In the genomic region with DNA sequence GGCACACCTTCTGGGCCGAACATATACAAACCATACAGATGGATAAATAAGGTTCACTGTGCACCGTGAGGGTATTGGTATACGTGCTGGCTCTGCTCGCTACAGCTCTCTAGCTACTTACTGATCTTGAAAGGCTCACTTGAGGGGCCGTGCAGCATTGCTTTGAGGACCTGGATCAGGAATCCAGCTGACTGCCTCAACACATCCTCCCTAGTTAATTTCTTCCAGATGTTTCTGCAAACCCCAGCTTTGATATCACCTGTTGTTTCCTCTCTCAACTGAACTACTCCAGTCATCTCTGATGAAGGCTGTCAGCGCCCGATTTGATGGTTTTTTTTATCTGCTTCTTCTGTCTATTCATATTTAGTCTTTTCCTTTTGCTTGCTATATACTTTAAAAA, we compare ENCODE assay signal across 20 mouse cellular contexts.
DNase-seq lines count a peak whose midpoint lies in the region; ATAC-seq lines count a peak whose summit lies in the region.
"Had no signal": no experiment of that assay in that cellular context is flagged by ENCODE, and none has a peak within 500 bp of the region (broad histone marks: within the 10 kb centered on the region; RNA-seq: fewer than 3 reads in every experiment).

No protein-coding gene starts in this region.

- ATAC-seq in CD4-positive, CD25-positive, alpha-beta regulatory T cell, adult 4 months: no peak
- ATAC-seq: activated CD4-positive, CD25-positive, alpha-beta regulatory T cell, adult 4 months; forebrain, embryonic 14.5 days; forebrain, postnatal 0 days; intestine, postnatal 0 days had no signal

- no peaks in the 10 kb centered on the region for H3K27me3 ChIP-seq in limb, embryonic 10.5 days (ENCODE audit: low read depth, poor library complexity, severe bottlenecking)
- H3K27me3 ChIP-seq: embryonic facial prominence, embryonic 15.5 days; hindbrain, embryonic 12.5 days; hindbrain, embryonic 15.5 days had no signal

- WGBS in limb, embryonic 10.5 days: 61% methylated on average over 7 of the region's 7 CpGs

- no peaks in the 10 kb centered on the region for H3K9me3 ChIP-seq in limb, embryonic 10.5 days (replicated peaks)
- H3K9me3 ChIP-seq: embryonic facial prominence, embryonic 15.5 days; hindbrain, embryonic 12.5 days; hindbrain, embryonic 15.5 days had no signal

- peaks cover 17% of the 10 kb centered on the region for H3K4me1 ChIP-seq in limb, embryonic 10.5 days

- no peak overlapping the region for H3K4me3 ChIP-seq in limb, embryonic 10.5 days
- H3K4me3 ChIP-seq: embryonic facial prominence, embryonic 15.5 days; hindbrain, embryonic 12.5 days; hindbrain, embryonic 15.5 days had no signal

- no peak overlapping the region for H3K27ac ChIP-seq in limb, embryonic 10.5 days
- H3K27ac ChIP-seq: embryonic facial prominence, embryonic 15.5 days; hindbrain, embryonic 12.5 days; hindbrain, embryonic 15.5 days had no signal

- H3K36me3 ChIP-seq in limb, embryonic 10.5 days: peaks cover 8% of the 10 kb centered on the region

- peak; percentile 40 for DNase-seq in embryo, embryonic 10.5 days (ENCODE audit: low spot score)
- peak; percentile 49 for DNase-seq in embryo, embryonic 11 days
- peak; percentile 41 for DNase-seq in limb, embryonic 10.5 days (ENCODE audit: low spot score)
- DNase-seq in spleen, postnatal 4 days (ENCODE audit: low spot score in 2 of 2): no peak
- no peak for DNase-seq in ovary, postnatal 10 days (ENCODE audit: low spot score)
- DNase-seq: adrenal gland, adult 8-10 months; adrenal gland, postnatal 25 days; cerebellum, adult 11-12 months; cerebellum, adult 8-10 months; cerebellum, postnatal 10 days; forebrain, postnatal 0 days; gastrocnemius, postnatal 25 days; heart, adult 18-20 months had no signal

Comparison
In these comparisons a context has a peak if more than half of its experiments do, and no peak if none do; other contexts are left out.
1. DNase-seq: peak in embryo, embryonic 10.5 days (single experiment), embryo, embryonic 11 days (single experiment) and limb, embryonic 10.5 days (single experiment); none in spleen, postnatal 4 days (0 of 2) and ovary, postnatal 10 days (single experiment).